Mouse (Mus musculus): ENCODE results near the gene Slc22a23.

- TF ChIP-seq POLR2A (IDR thresholded peaks at IDR 0.05; ENCODE audit: borderline replicate concordance, insufficient read depth, low read length) (no peak), CTCF (IDR thresholded peaks at IDR 0.05; ENCODE audit: borderline replicate concordance, insufficient read depth, low read depth, low read length) (no peak)
Observed at GRCm38 (mm10) chr13:34307696-34308603, 37.0 kb downstream of the Slc22a23 start.

Measured in cerebellum, adult 2 months (tissue).